Mouse (Mus musculus) midbrain, postnatal 0 days (tissue): ENCODE data around the gene Cdc20b. TPM values are rescaled to one million over a fixed set of nuclear protein-coding genes. Genes with fewer than 3 reads are reported as not detected.
"Not testable (repeated sequence)": the region's sequence is repeated elsewhere in the genome, so short reads cannot be mapped to it uniquely, and the experiment has no call there.

Experiments
- ATAC-seq: fragments of 200-750 bp; cut with Nextera tagmentation; 2 replicates; pipeline ENCODE4 v1.8.0; 2017; ENCODE audit warnings: moderate number of reproducible peaks, mild to moderate bottlenecking, moderate TSS enrichment, moderate library complexity; ENCODE audit not compliant: low FRiP score
- DNase-seq: peaks from one replicate; pipeline ENCODE4 v3.0.0-alpha.2; 2015; ENCODE audit warnings: low spot score
- H3K27ac ChIP-seq: fragments of 300-500 bp; sonication (generic); 2 replicates; pipeline ENCODE4 v1.5.1; 2014; ENCODE audit warnings: low read depth, mild to moderate bottlenecking, low read length, mixed read lengths
- H3K27me3 ChIP-seq: fragments of 300-500 bp; sonication (generic); 2 replicates; pipeline ENCODE4 v1.6.1; 2014; ENCODE audit warnings: low read length, control low read depth, mixed read lengths; ENCODE audit not compliant: insufficient read depth
- H3K36me3 ChIP-seq: fragments of 300-500 bp; sonication (generic); 2 replicates; pipeline ENCODE4 v1.6.1; 2014; ENCODE audit warnings: low read length, control low read depth, mixed read lengths; ENCODE audit not compliant: insufficient read depth
- H3K4me1 ChIP-seq: fragments of 300-500 bp; sonication (generic); 2 replicates; pipeline ENCODE4 v1.6.1; 2014; ENCODE audit warnings: mild to moderate bottlenecking, control low read depth, antibody characterized with exemption, low read length, mixed read lengths; ENCODE audit not compliant: insufficient read depth
- H3K4me2 ChIP-seq: fragments of 300-500 bp; sonication (generic); 2 replicates; pipeline ENCODE4 v1.6.1; 2014; ENCODE audit warnings: low read depth, mild to moderate bottlenecking, low read length, mixed read lengths; ENCODE audit not compliant: poor library complexity, severe bottlenecking
- H3K4me3 ChIP-seq: fragments of 300-500 bp; sonication (generic); 2 replicates; pipeline ENCODE4 v1.5.1; 2014; ENCODE audit warnings: low read depth, mild to moderate bottlenecking, low read length, moderate library complexity
- H3K9ac ChIP-seq: fragments of 300-500 bp; sonication (generic); replicated peaks from 2 replicates; pipeline ENCODE4 v1.6.1; 2014; ENCODE audit warnings: mild to moderate bottlenecking, low read length, moderate library complexity, mixed read lengths; ENCODE audit not compliant: poor library complexity, severe bottlenecking
- H3K9me3 ChIP-seq: fragments of 300-500 bp; sonication (generic); 2 replicates; pipeline ENCODE4 v1.6.1; 2016; ENCODE audit warnings: low read length, control low read depth
- CTCF ChIP-seq: IDR thresholded peaks from 2 replicates; pipeline ENCODE4 v1.5.1; 2016; ENCODE audit warnings: antibody characterized with exemption, mild to moderate bottlenecking
- WGBS: fragments of 180-500 bp; shearing (Covaris S2); extraction: QIAGEN DNeasy Blood & Tissue Kit; methylation state at CpG from one replicate; pipeline ENCODE4 v1.1.7; 2014; 5-methylcytosine and 5-hydroxymethylcytosine counted together
- polyA plus RNA-seq: library from polyadenylated mRNA; unstranded; fragments of >200 nt; fragmentation: Nextera tagmentation; extraction: Ambion mirVana; gene quantifications from 2 replicates; pipeline ENCODE4 v1.2.1, GENCODE M21; 2015
- total RNA-seq: library from RNA; depleted of rRNA; stranded (reverse); fragments of >200 nt; gene quantifications from 2 replicates; pipeline ENCODE4 v1.2.3, GENCODE M21; 2014

Gene Cdc20b
- total and polyA plus RNA-seq, 2 experiments from 2014 or later: 0.15 to 2.0 TPM

GRCm38 (mm10) chr13:112997369-112997768 lies 37.5 kb upstream of the Cdc20b start:
- Histone ChIP-seq H3K36me3 (no peaks in the 10 kb centered on the region), H3K27me3 (peaks cover 60% of the 10 kb centered on the region), H3K9me3 (no peaks in the 10 kb centered on the region), H3K4me2 (no peak overlapping the region), H3K4me1 (peaks cover 5% of the 10 kb centered on the region; the same call in 1 of the 2 replicates), H3K9ac (no peak overlapping the region), H3K27ac (no peak overlapping the region), H3K4me3 (no peak overlapping the region)
- ATAC-seq (no peak), DNase-seq (no peak)
- TF ChIP-seq CTCF: no peak
- WGBS: 73% methylated on average over 6 of the region's 6 CpGs

GRCm38 (mm10) chr13:112998427-112999201 lies 36.3 kb upstream of the Cdc20b start:
- peak overlapping the region; percentile 94 for H3K4me2 ChIP-seq
- no peaks in the 10 kb centered on the region for H3K36me3 ChIP-seq
- peak; percentile 40 for DNase-seq
- no peak for TF ChIP-seq CTCF
- H3K4me1 ChIP-seq: peaks cover under 1% of the 10 kb centered on the region; the same call in 1 of the 2 replicates
- H3K9me3 ChIP-seq: no peaks in the 10 kb centered on the region
- peak overlapping the region; percentile 44 for H3K4me3 ChIP-seq
- WGBS: under 1% methylated on average over 46 of the region's 46 CpGs
- H3K27me3 ChIP-seq: peaks cover 53% of the 10 kb centered on the region
- peak overlapping the region; percentile 51 for H3K9ac ChIP-seq
- peak; percentile 55; the same call in 1 of the 2 replicates for ATAC-seq
- 0 out of 2 replicates have a peak overlapping the region, but pooled peaks have one; percentile 32 for H3K27ac ChIP-seq

DNA sequence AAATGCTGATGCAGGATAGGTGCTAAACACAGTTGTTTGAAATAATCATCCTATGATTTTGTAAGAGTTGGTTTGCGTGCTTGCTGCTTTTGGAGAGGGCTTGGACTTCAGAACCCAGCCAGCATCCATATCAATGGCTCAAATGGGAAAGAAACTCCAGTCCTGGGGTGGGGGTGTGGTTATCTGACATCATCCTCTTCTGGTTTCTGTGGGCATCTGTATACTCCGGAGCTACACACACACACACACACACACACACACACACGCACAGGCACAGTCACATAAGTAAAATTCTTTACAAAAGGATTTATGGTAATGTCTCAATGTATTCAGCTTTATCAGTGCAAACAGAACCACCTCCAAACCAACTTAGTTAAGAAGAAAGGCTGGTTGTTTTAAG lies 34.8 kb upstream of the Cdc20b start:
- Histone ChIP-seq H3K9me3 (no peaks in the 10 kb centered on the region), H3K9ac (no peak overlapping the region), H3K4me1 (no peaks in the 10 kb centered on the region), H3K4me3 (no peak overlapping the region), H3K4me2 (no peak overlapping the region), H3K27ac (no peak overlapping the region), H3K36me3 (no peaks in the 10 kb centered on the region), H3K27me3 (peaks cover 38% of the 10 kb centered on the region)
- WGBS: 80% methylated on average over 3 of the region's 3 CpGs
- TF ChIP-seq CTCF: no peak
- DNase-seq (no peak), ATAC-seq (no peak)

- Histone ChIP-seq H3K9me3 (no peaks in the 10 kb centered on the region), H3K4me1 (no peaks in the 10 kb centered on the region), H3K4me3 (no peak overlapping the region), H3K9ac (no peak overlapping the region), H3K36me3 (no peaks in the 10 kb centered on the region), H3K4me2 (no peak overlapping the region), H3K27me3 (peaks cover 33% of the 10 kb centered on the region), H3K27ac (no peak overlapping the region)
- TF ChIP-seq CTCF: no peak
- ATAC-seq: no peak
- DNase-seq: no peak
- WGBS: 77% methylated on average over 9 of the region's 9 CpGs
These were observed 34.2 kb upstream of the Cdc20b start for GRCm38 (mm10) chr13:113000576-113001318.

DNA sequence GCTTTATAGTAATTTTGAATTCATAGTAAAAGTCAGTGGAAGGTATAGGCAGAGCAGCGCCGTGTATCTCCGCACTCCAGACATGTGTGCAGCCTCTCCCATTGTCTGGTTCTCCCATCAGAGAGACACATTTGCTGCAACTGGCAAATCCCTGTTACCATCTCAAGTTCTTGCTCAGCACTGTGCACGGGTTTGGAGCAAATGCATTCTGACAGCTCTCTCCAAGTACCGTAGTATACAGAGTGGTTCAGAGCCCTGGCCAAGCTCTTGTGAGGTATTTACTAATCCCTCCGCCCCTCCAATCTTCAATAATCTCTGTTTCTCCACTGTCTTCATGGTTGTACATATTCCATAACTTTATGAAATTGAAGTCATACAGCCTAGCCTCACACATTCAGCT lies 22.2 kb upstream of the Cdc20b start:
- Histone ChIP-seq H3K4me3 (no peak overlapping the region), H3K4me2 (0 out of 2 replicates have a peak overlapping the region, but pooled peaks have one; percentile 12), H3K9me3 (no peaks in the 10 kb centered on the region), H3K36me3 (no peaks in the 10 kb centered on the region), H3K27me3 (no peaks in the 10 kb centered on the region), H3K9ac (no peak overlapping the region), H3K4me1 (no peaks in the 10 kb centered on the region), H3K27ac (no peak overlapping the region)
- no peak for TF ChIP-seq CTCF
- DNase-seq: no peak
- 73% methylated on average over 6 of the region's 6 CpGs for WGBS
- no peak for ATAC-seq

GRCm38 (mm10) chr13:113013174-113013953 lies 21.5 kb upstream of the Cdc20b start:
- not testable (repeated sequence) for H3K9ac ChIP-seq, H3K27me3 ChIP-seq, ATAC-seq, H3K4me1 ChIP-seq, H3K9me3 ChIP-seq, H3K36me3 ChIP-seq, DNase-seq, H3K4me3 ChIP-seq, H3K27ac ChIP-seq
- WGBS: 55% methylated on average over 18 of the region's 20 CpGs
- H3K4me2 ChIP-seq: peak overlapping the region; percentile 12; the same call in 1 of the 2 replicates
